Mouse (Mus musculus) adrenal gland, adult (tissue): ENCODE measurements at regions not wholly inside any gene's neighbourhood (a gene's known extent, or its start where the extent isn't known, plus 50 kb on each side); places are given as distances from the start of the nearest gene placed in this dataset.
A peak's percentile ranks its signal among the peaks of the same experiment; 100 is the strongest.
"Not testable (repeated sequence)": the region's sequence is repeated elsewhere in the genome, so short reads cannot be mapped to it uniquely, and the experiment has no call there.

Experiments
- DNase-seq, 2 experiments: peaks; one replicate each; pipeline ENCODE4 v3.0.0; 2022 to 2023; ENCODE audit warnings: low spot score in 1 of 2; ENCODE audit not compliant: inconsistent age in 2 of 2

- no peak for DNase-seq
Measured at GRCm38 (mm10) chr15:19458485-19458884, 639.7 kb downstream of the Cdh10 start.

DNA sequence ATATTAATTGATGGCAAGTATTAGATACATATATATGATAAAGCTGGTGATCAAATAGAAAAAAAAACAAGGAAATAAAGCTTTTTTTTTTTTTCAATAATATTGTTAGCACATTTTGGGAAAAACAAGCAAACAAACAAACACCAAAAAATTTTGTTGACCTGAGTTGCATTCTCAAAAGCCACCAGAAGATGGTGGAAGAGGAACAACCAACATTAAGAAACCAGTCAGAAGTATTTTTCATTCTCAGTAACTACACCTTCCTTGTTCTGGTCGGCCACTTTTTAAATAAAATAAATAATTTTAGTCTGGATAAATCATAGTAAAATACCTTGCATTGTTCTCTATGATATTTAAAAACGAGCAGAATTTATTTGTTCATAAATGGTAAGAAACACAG, 654.8 kb downstream of the Cdh10 start:
- DNase-seq = no peak

DNA sequence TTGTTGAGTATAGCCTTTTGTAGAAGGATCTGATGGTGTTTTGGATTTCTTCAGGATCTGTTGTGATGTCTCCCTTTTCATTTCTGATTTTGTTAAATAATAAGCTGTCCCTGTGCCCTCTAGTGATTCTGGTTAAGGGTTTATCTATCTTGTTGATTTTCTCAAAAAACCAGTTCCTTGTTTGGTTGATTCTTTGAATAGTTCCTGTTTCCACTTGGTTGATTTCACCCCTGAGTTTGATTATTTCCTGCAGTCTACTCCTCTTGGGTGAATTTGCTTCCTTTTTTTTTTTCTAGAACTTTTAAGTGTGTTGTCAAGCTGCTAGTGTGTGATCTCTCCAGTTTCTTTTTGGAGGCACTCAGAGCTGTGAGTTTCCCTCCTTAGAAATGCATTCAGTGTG, 674.8 kb downstream of the Cdh10 start:
- DNase-seq = not testable (repeated sequence)

DNA sequence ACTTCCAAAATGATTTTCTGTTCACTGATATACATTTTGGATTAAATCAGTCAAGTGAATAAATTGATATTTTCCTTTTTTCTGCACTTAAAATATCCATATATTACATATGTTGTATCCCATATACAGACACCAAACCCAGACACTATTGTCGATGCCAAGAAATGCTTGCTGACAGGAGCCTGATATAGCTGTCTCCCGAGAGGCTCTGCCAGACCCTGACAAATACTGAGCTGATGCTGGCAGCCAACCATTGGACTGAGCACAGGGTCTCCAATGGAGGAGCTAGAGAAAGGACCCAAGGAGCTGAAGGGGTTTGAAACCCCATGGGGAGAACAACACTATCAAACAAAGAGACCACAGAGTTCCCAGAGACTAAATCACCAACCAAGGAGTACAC, 700.6 kb downstream of the Cdh10 start:
- DNase-seq = no peak

GRCm38 (mm10) chr15:19540676-19541075, 721.9 kb downstream of the Cdh10 start:
- no peak for DNase-seq

GRCm38 (mm10) chr15:19549757-19550156, 731.0 kb downstream of the Cdh10 start:
- DNase-seq = no peak

DNA sequence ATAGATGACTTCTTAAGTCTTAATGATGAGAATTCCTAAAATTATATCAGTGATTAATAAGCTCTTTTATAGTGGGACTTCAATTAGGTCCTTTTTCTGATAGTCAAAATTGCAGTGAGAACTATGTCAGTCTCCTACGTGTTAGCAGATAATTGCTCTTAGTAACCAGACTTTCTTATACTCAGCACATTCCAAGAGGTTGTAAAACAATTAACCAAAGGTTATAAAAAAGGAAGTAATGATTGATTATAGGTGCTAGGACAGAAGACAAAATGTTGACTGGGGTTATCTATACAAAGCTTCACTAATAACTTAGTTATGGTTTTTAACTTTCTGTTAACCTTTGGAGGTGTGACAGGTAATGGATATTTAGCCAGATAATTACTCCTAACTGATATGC, 766.0 kb downstream of the Cdh10 start:
- no peak for DNase-seq

DNA sequence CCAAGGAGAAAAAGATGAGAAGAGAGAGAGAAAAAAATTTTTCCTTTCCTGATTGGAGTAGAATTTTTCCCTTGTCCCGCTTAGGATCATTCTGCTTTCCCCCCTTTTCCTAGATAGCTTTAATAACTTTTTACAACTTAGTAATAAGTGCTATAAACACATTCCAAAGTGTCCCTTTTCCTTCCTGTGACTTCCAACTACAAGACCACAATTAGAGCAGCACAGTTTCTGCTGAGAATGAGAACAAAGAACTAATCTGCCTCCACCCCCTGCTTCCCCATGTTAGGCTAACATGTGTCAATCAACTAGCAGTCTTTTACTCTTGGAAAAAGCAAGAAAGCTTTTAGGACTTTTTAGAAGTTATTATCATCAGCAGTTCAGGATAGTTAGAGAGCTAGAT, 766.5 kb downstream of the Cdh10 start:
- DNase-seq = no peak

DNA sequence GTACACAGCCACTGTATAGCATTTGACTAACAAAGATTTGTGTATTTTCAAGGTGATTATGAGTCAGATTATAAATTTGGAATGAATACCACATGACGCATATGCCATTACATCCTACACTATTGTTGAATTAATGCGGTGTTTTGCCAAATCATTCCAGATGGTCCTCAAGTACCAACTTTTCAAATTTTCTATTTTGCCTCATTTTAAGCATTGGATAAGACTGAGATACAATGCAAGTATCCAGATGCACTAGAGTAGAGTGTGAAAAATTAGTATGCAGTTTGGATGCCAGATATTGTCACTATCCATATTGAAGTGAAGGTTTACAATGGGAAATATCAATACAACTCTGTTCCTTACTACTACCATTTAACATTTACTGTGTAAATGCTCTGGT, 775.0 kb downstream of the Cdh10 start:
- DNase-seq = no peak

DNA sequence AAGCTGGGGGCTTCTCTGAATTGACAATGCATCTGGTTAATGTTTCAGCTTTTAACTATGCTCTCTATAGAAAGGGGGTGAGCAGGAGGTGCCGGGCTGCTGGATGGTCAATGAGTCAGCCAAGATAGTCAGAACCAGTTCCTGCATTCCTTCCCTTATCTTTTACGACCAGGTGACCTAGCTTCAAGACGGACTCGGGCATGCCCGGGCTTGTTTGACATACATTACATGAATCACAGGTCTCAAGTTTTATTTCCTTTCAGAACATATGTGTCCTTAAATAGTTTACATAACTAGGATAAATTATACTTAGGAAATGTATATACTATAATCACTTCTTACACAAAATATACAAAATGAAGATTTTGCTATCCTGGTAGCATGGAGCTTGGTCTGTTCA, 803.6 kb downstream of the Cdh10 start:
- DNase-seq = not testable (repeated sequence)

DNA sequence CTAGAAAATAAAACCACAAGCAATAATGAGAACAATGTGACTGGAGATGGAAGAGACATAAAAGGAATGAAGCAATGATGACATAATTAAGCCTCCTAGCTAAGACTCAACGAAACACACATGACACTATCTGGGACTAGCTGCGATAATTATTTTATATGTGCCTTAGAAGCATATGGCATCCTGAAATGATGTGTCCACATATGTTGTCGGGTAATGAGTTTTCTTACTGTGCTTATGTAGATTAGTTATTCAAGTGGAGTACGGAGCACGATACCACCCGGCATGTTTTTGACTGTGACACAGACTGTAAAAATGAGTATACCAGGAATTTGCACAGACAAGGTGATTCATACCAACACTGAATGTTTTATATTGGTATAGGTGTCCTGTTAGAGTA, 781.7 kb upstream of the Cdh12 start:
- DNase-seq = peak in 1 of 2 experiments; percentile 8

GRCm38 (mm10) chr15:19675545-19675944, 773.5 kb upstream of the Cdh12 start:
- DNase-seq = no peak

DNA sequence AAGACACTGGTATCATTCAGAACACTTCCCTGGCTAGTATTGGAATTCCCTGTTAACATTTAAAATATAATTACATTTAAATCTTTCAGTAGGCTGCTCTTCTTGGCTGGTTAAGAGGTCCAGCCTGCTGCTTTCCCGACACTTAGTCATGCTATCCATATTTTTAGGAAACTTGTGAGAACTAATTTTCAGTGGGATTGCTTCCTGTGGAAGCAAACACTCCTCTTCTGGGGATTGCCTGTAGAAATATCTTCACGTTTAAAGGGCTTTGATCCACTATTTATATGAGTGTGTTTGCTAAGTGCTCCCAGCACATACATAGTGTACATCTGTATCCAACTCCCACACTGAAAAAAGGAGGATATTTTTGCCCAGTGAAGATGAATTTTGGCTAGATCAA, 761.8 kb upstream of the Cdh12 start:
- DNase-seq = peak in 1 of 2 experiments; percentile 10

DNA sequence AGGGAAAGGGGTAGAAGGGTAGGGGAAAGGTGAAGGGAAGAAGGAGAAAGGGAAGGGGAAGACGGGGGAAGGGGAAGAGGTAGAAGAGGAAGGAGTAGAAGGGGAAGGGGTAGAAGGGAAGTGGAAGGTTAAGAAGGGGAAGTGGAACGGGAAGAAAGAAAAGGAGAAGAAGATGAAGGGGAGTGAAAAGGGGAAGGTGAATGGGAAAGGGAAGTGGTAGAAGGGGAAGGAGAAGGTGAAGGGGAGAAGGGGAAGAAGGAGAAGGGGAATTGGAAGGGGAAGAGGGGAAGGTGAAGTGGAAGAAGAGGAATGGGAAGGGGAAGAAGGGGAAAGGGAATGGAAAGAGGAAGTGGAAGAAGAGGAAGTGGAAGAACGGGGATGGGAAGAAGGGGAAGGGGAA, 737.3 kb upstream of the Cdh12 start:
- no peak for DNase-seq
